Mouse (Mus musculus) liver, postnatal 0 days (tissue): Measurements from ENCODE around the gene Tbc1d23.

Experiments used
- CTCF ChIP-seq: sonication (generic); IDR thresholded peaks from 2 replicates; pipeline ENCODE4 v1.5.1; 2016; ENCODE audit warnings: antibody characterized with exemption, low read depth
- EP300 ChIP-seq: IDR thresholded peaks from 2 replicates; pipeline ENCODE4 v1.6.1; 2016; ENCODE audit warnings: antibody characterized with exemption, low read depth, mild to moderate bottlenecking

- TF ChIP-seq CTCF (no peak), EP300 (no peak)
These were observed 23.0 kb downstream of the Tbc1d23 start for GRCm38 (mm10) chr16:57208342-57208741.
